Mouse (Mus musculus) heart, adult 9 months (tissue): ENCODE data around the gene Kmt2a.
A peak's percentile ranks its signal among the peaks of the same experiment; 100 is the strongest.

ENCODE experiments used
- DNase-seq, 2 experiments: peaks; one replicate each; pipeline ENCODE4 v3.0.0; 2022; ENCODE audit warnings: low spot score in 2 of 2

Gene Kmt2a

GRCm38 (mm10) chr9:44881221-44881871 is at the start of gene Kmt2a:
Gene Kmt2a (minus strand): TSS chr9:44881296.
- peak; percentile 90 to 97 for DNase-seq

GRCm38 (mm10) chr9:44921543-44921942 is 40.4 kb upstream of the Kmt2a start:
- no peak for DNase-seq

GRCm38 (mm10) chr9:44921123-44921468 is 40.0 kb upstream of the Kmt2a start:
- peak in 1 of 2 experiments; percentile 76 for DNase-seq

GRCm38 (mm10) chr9:44920374-44921122 is 39.5 kb upstream of the Kmt2a start, which contains the start of gene Atp5l:
Gene Atp5l (minus strand): TSS chr9:44920742.
- DNase-seq, result peak; percentile 81 to 93

GRCm38 (mm10) chr9:44919606-44920005 is 38.5 kb upstream of the Kmt2a start:
- no peak for DNase-seq

- DNase-seq, result peak in 1 of 2 experiments; percentile 21
Observed at GRCm38 (mm10) chr9:44916196-44916595, 35.1 kb upstream of the Kmt2a start.

- DNase-seq, result peak in 1 of 2 experiments; percentile 10
Observed at GRCm38 (mm10) chr9:44914706-44915105, 33.6 kb upstream of the Kmt2a start.

- DNase-seq, result no peak
Observed at GRCm38 (mm10) chr9:44911365-44911764, 30.3 kb upstream of the Kmt2a start.

- DNase-seq, result peak; percentile 51 to 66
Observed at GRCm38 (mm10) chr9:44905620-44906019, 24.5 kb upstream of the Kmt2a start.

- peak; percentile 73 to 80 for DNase-seq
Observed at GRCm38 (mm10) chr9:44904964-44905363, 23.9 kb upstream of the Kmt2a start.

GRCm38 (mm10) chr9:44903856-44904255 is 22.8 kb upstream of the Kmt2a start:
- DNase-seq, result no peak

- no peak for DNase-seq
Observed at GRCm38 (mm10) chr9:44900402-44900801, 19.3 kb upstream of the Kmt2a start.

GRCm38 (mm10) chr9:44899716-44900115 is 18.6 kb upstream of the Kmt2a start:
- DNase-seq, result no peak

- DNase-seq, result no peak
Observed at GRCm38 (mm10) chr9:44897024-44897423, 15.9 kb upstream of the Kmt2a start.

- DNase-seq, result no peak
Observed at GRCm38 (mm10) chr9:44892664-44893063, 11.6 kb upstream of the Kmt2a start.

GRCm38 (mm10) chr9:44891210-44891609 is 10.1 kb upstream of the Kmt2a start:
- DNase-seq, result no peak

- DNase-seq, result no peak
Observed at GRCm38 (mm10) chr9:44890122-44890521, 9.0 kb upstream of the Kmt2a start.

GRCm38 (mm10) chr9:44888114-44888624 is 7.1 kb upstream of the Kmt2a start:
- DNase-seq, result no peak

GRCm38 (mm10) chr9:44882981-44883569 is 2.0 kb upstream of the Kmt2a start:
- no peak for DNase-seq

GRCm38 (mm10) chr9:44882436-44882980 is 1.4 kb upstream of the Kmt2a start:
- DNase-seq, result peak in 1 of 2 experiments; percentile 33

GRCm38 (mm10) chr9:44881941-44882435 is 892 bp upstream of the Kmt2a start:
- peak; percentile 73 to 74 for DNase-seq
